Mouse (Mus musculus): ENCODE data around the gene Lyg1. TPM values are rescaled to one million over a fixed set of nuclear protein-coding genes. Genes with fewer than 3 reads are reported as not detected.

The Lyg1 gene
- polyA plus RNA-seq, 1 experiment from 2014 or later: not detected

Other genes with a start within 250 kb of the Lyg1 start
- gene 2010300C02Rik, start 237.7 kb downstream of the Lyg1 start, polyA plus RNA-seq (2015; fragmentation: Nextera tagmentation; extraction: Ambion mirVana): 0.13 and 0.28 TPM in 2 replicates
- 1.2 and 1.3 TPM in 2 replicates for gene Tsga10, start 91.3 kb downstream of the Lyg1 start, polyA plus RNA-seq (2015; fragmentation: Nextera tagmentation; extraction: Ambion mirVana)
- gene Lipt1, start 86.0 kb downstream of the Lyg1 start, polyA plus RNA-seq (2015; fragmentation: Nextera tagmentation; extraction: Ambion mirVana): 4.0 and 4.4 TPM in 2 replicates
- gene Mitd1, start 67.3 kb downstream of the Lyg1 start, polyA plus RNA-seq (2015; fragmentation: Nextera tagmentation; extraction: Ambion mirVana): 9.7 and 12.6 TPM in 2 replicates
- 117 and 139 TPM in 2 replicates for gene Mrpl30, start 67.3 kb downstream of the Lyg1 start, polyA plus RNA-seq (2015; fragmentation: Nextera tagmentation; extraction: Ambion mirVana)
- gene Lyg2, start 41.3 kb downstream of the Lyg1 start, polyA plus RNA-seq (2015; fragmentation: Nextera tagmentation; extraction: Ambion mirVana): not detected in 2 replicates
- gene Txndc9, start 40.1 kb upstream of the Lyg1 start, polyA plus RNA-seq (2015; fragmentation: Nextera tagmentation; extraction: Ambion mirVana): 58.6 and 60.3 TPM in 2 replicates
- 12.7 and 14.2 TPM in 2 replicates for gene Eif5b, start 40.3 kb upstream of the Lyg1 start, polyA plus RNA-seq (2015; fragmentation: Nextera tagmentation; extraction: Ambion mirVana)
- gene Rev1, start 172.0 kb upstream of the Lyg1 start, polyA plus RNA-seq (2015; fragmentation: Nextera tagmentation; extraction: Ambion mirVana): 13.3 and 17.5 TPM in 2 replicates

Data from liver, embryonic 15.5 days (tissue).